ENCODE assay signal across 11 mouse cellular contexts in genomic region chr9:113195556-113195955, GRCm38 (mm10).
"Had no signal": no experiment of that assay in that cellular context is flagged by ENCODE, and none has a peak within 500 bp of the region (broad histone marks: within the 10 kb centered on the region; RNA-seq: fewer than 3 reads in every experiment).

No protein-coding gene starts in this region.

- ATAC-seq: liver, postnatal 0 days; lung, postnatal 0 days; midbrain, embryonic 13.5 days; midbrain, embryonic 15.5 days had no signal

- DNase-seq: liver, postnatal 0 days; lung, adult 2 months; lung, postnatal 14 days; lung, postnatal 36 days; right cerebral cortex, postnatal 14 days; thymus, adult 18-20 months; thymus, postnatal 14 days; thymus, postnatal 36 days had no signal
